Mouse (Mus musculus) hindbrain, embryonic 12.5 days (tissue): Measurements from ENCODE around the gene Prdm11. TPM values are rescaled to one million over a fixed set of nuclear protein-coding genes. Genes with fewer than 3 reads are reported as not detected.

Experiments
- ATAC-seq: fragments of 200-750 bp; cut with Nextera tagmentation; 2 replicates; pipeline ENCODE4 v1.8.0; 2017; ENCODE audit warnings: moderate TSS enrichment; ENCODE audit not compliant: low FRiP score
- H3K27ac ChIP-seq: fragments of 300-500 bp; sonication (generic); 2 replicates; pipeline ENCODE4 v1.5.1; 2016; ENCODE audit warnings: mild to moderate bottlenecking
- H3K27me3 ChIP-seq: fragments of 300-500 bp; sonication (generic); 2 replicates; pipeline ENCODE4 v1.6.1; 2016; ENCODE audit warnings: mild to moderate bottlenecking
- H3K36me3 ChIP-seq: fragments of 300-500 bp; sonication (generic); 2 replicates; pipeline ENCODE4 v1.6.1; 2016; ENCODE audit warnings: mild to moderate bottlenecking
- H3K4me1 ChIP-seq: fragments of 300-500 bp; sonication (generic); 2 replicates; pipeline ENCODE4 v1.6.1; 2016
- H3K4me2 ChIP-seq: fragments of 300-500 bp; sonication (generic); replicated peaks from 2 replicates; pipeline ENCODE4 v1.6.1; 2016; ENCODE audit warnings: mild to moderate bottlenecking
- H3K4me3 ChIP-seq: fragments of 300-500 bp; sonication (generic); 2 replicates; pipeline ENCODE4 v1.5.1; 2016; ENCODE audit warnings: mild to moderate bottlenecking
- H3K9ac ChIP-seq: fragments of 300-500 bp; sonication (generic); 2 replicates; pipeline ENCODE4 v1.6.1; 2016; ENCODE audit warnings: mild to moderate bottlenecking, moderate library complexity
- H3K9me3 ChIP-seq: fragments of 300-500 bp; sonication (generic); replicated peaks from 2 replicates; pipeline ENCODE4 v1.6.1; 2016; ENCODE audit warnings: mild to moderate bottlenecking
- WGBS: fragments of 180-500 bp; shearing (Covaris S2); methylation state at CpG from one replicate; pipeline ENCODE4 v1.1.7; 2016; 5-methylcytosine and 5-hydroxymethylcytosine counted together
- polyA plus RNA-seq: library from polyadenylated mRNA; unstranded; fragments of >200 nt; fragmentation: Nextera tagmentation; extraction: Ambion mirVana; gene quantifications from 2 replicates; pipeline ENCODE4 v1.2.1, GENCODE M21; 2016

The Prdm11 gene
- polyA plus RNA-seq, 1 experiment from 2014 or later: 3.6 TPM

GRCm38 (mm10) chr2:93041470-93041869, 4.5 kb downstream of the Prdm11 start:
- no peak overlapping the region for H3K4me2 ChIP-seq
- 52% methylated on average over 6 of the region's 6 CpGs for WGBS
- H3K9me3 ChIP-seq: no peaks in the 10 kb centered on the region
- H3K4me3 ChIP-seq: no peak overlapping the region
- H3K36me3 ChIP-seq: no peaks in the 10 kb centered on the region
- no peaks in the 10 kb centered on the region; the same call in 1 of the 2 replicates for H3K27me3 ChIP-seq
- no peak overlapping the region; the same call in 1 of the 2 replicates for H3K9ac ChIP-seq
- no peak overlapping the region for H3K27ac ChIP-seq
- no peak for ATAC-seq
- peaks cover 39% of the 10 kb centered on the region for H3K4me1 ChIP-seq

DNA sequence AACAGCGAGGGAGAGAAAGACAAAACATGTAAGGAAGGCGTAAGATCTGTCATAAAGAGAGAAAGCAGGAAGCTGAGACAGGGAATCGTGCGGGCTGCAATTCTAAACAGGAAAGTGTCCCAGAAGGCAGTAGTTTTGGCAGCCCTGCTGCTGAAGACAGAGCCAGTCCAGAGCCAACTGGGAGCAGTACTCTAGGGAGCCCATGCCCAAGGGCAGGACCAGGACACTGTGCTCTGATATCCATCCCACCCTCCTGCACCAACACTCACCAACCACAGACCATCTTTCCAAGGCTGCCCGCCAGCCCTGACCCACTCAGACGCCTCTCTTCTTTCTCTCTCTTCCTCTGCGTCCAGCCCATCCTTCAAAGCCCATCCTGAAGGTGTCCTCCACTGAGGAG, 5.1 kb downstream of the Prdm11 start:
- no peak for ATAC-seq
- H3K4me1 ChIP-seq: peaks cover 44% of the 10 kb centered on the region

DNA sequence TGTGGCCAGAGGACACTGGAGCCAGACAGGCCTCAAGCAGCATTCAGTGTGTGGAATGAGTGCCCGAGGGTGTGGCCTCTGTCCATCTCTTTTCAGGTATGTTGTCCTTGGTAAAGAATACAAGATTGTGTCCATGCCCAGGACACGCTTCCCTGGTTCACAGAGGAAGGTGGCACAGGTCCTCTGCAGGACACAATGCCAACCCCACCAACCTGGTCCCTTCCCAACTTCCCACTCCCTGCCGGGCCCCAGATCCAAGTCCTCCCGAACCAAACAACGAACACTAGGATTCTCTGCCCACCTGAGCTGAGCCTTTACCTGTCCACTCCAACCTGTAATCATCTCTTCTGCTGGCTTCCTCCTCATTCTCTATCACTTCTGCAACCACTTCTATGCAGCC, 6.3 kb downstream of the Prdm11 start:
- no peak for ATAC-seq
- H3K9me3 ChIP-seq: no peaks in the 10 kb centered on the region
- 94% methylated on average over 5 of the region's 5 CpGs for WGBS

More for the DNA sequence above, 5.1 kb downstream of the Prdm11 start:
- 79% methylated on average over 7 of the region's 7 CpGs for WGBS
- no peaks in the 10 kb centered on the region for H3K36me3 ChIP-seq
- no peak overlapping the region for H3K4me3 ChIP-seq
- no peak overlapping the region for H3K27ac ChIP-seq
- H3K27me3 ChIP-seq: no peaks in the 10 kb centered on the region; the same call in 1 of the 2 replicates
- H3K9me3 ChIP-seq: no peaks in the 10 kb centered on the region
- H3K4me2 ChIP-seq: no peak overlapping the region
- H3K9ac ChIP-seq: 0 out of 2 replicates have a peak overlapping the region, but pooled peaks have one; percentile 13

GRCm38 (mm10) chr2:93039043-93039442, 6.9 kb downstream of the Prdm11 start:
- no peak for ATAC-seq
- H3K4me3 ChIP-seq: no peak overlapping the region
- no peaks in the 10 kb centered on the region; the same call in 1 of the 2 replicates for H3K27me3 ChIP-seq
- peaks cover 43% of the 10 kb centered on the region for H3K4me1 ChIP-seq
- H3K27ac ChIP-seq: no peak overlapping the region
- no peak overlapping the region for H3K9ac ChIP-seq
- H3K4me2 ChIP-seq: no peak overlapping the region
- WGBS: 83% methylated on average over 3 of the region's 3 CpGs
- H3K36me3 ChIP-seq: no peaks in the 10 kb centered on the region
- no peaks in the 10 kb centered on the region for H3K9me3 ChIP-seq

More for the DNA sequence above, 6.3 kb downstream of the Prdm11 start:
- no peak overlapping the region for H3K4me3 ChIP-seq
- no peaks in the 10 kb centered on the region; the same call in 1 of the 2 replicates for H3K27me3 ChIP-seq
- H3K4me2 ChIP-seq: no peak overlapping the region
- peaks cover 48% of the 10 kb centered on the region for H3K4me1 ChIP-seq
- no peak overlapping the region for H3K27ac ChIP-seq
- H3K9ac ChIP-seq: no peak overlapping the region
- H3K36me3 ChIP-seq: no peaks in the 10 kb centered on the region

- Histone ChIP-seq H3K27ac (no peak overlapping the region), H3K27me3 (no peaks in the 10 kb centered on the region), H3K36me3 (no peaks in the 10 kb centered on the region), H3K9me3 (no peaks in the 10 kb centered on the region), H3K4me1 (peaks cover 51% of the 10 kb centered on the region), H3K9ac (peak overlapping the region; percentile 40), H3K4me2 (0 out of 2 replicates have a peak overlapping the region, but pooled peaks have one; percentile 2), H3K4me3 (no peak overlapping the region)
- WGBS: 37% methylated on average over 7 of the region's 7 CpGs
- ATAC-seq: no peak; the same call in 1 of the 2 replicates
Measured at GRCm38 (mm10) chr2:93035631-93036030, 10.3 kb downstream of the Prdm11 start.

DNA sequence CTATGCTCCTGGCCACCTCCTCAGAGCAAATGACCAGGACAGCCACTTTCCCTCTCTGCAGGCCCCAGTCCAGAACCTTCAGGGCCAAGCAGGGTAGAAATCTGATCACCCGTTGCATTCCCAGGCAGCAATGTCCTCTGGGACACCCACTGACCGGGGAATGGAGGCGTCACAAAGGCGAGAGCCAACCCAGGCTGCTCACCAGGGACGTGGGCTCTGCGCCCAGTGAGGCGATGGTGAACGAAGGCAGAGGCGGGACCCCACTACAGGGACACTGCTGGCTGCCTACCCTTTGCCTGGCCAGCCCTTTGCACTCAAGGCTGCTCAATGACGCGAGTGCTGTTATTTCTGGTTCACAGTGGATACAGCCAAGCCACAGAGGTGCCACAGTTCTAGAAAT, 13.3 kb downstream of the Prdm11 start:
- Histone ChIP-seq H3K36me3 (no peaks in the 10 kb centered on the region), H3K4me1 (peaks cover 55% of the 10 kb centered on the region), H3K9me3 (no peaks in the 10 kb centered on the region), H3K4me2 (no peak overlapping the region), H3K27ac (no peak overlapping the region), H3K9ac (no peak overlapping the region), H3K27me3 (no peaks in the 10 kb centered on the region), H3K4me3 (no peak overlapping the region)
- no peak for ATAC-seq
- 70% methylated on average over 11 of the region's 11 CpGs for WGBS

GRCm38 (mm10) chr2:93032049-93032448, 13.9 kb downstream of the Prdm11 start:
- H3K4me2 ChIP-seq: no peak overlapping the region
- no peak overlapping the region for H3K4me3 ChIP-seq
- H3K4me1 ChIP-seq: peaks cover 55% of the 10 kb centered on the region
- no peak for ATAC-seq
- H3K9ac ChIP-seq: 0 out of 2 replicates have a peak overlapping the region, but pooled peaks have one; percentile 9
- no peaks in the 10 kb centered on the region for H3K9me3 ChIP-seq
- H3K27me3 ChIP-seq: no peaks in the 10 kb centered on the region
- no peak overlapping the region for H3K27ac ChIP-seq
- no peaks in the 10 kb centered on the region for H3K36me3 ChIP-seq
- 57% methylated on average over 8 of the region's 8 CpGs for WGBS

GRCm38 (mm10) chr2:93031021-93031420, 14.9 kb downstream of the Prdm11 start:
- Histone ChIP-seq H3K27me3 (no peaks in the 10 kb centered on the region), H3K27ac (no peak overlapping the region), H3K9ac (no peak overlapping the region), H3K9me3 (no peaks in the 10 kb centered on the region), H3K4me2 (no peak overlapping the region), H3K36me3 (peaks cover 4% of the 10 kb centered on the region; the same call in 1 of the 2 replicates), H3K4me3 (no peak overlapping the region), H3K4me1 (peaks cover 50% of the 10 kb centered on the region)
- WGBS: 55% methylated on average over 9 of the region's 9 CpGs
- no peak for ATAC-seq

DNA sequence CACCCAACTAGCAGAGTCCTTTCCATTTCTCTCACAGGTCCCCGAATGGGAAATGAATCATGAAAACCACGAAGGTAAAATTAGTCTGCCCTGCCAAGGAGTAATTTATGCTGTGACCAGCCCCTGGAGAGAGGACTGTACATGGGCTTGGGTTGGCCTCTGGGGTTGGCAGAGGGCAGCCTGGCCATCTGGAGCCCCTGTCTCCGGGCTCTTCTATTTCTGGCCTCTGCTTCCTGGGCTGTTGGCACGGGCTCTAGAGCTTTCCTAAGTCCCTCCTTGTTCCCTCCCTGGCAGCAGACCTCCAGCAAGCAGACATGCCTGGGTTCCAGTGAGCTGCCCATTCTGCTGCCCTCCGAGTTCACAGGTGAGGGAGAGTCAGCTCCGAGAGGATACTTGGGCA, 15.9 kb downstream of the Prdm11 start:
- H3K27me3 ChIP-seq: no peaks in the 10 kb centered on the region
- peaks cover 41% of the 10 kb centered on the region for H3K4me1 ChIP-seq
- no peaks in the 10 kb centered on the region for H3K9me3 ChIP-seq
- H3K27ac ChIP-seq: no peak overlapping the region
- H3K9ac ChIP-seq: no peak overlapping the region
- H3K4me3 ChIP-seq: no peak overlapping the region
- 70% methylated on average over 6 of the region's 6 CpGs for WGBS
- peaks cover 4% of the 10 kb centered on the region; the same call in 1 of the 2 replicates for H3K36me3 ChIP-seq
- no peak for ATAC-seq
- H3K4me2 ChIP-seq: no peak overlapping the region

GRCm38 (mm10) chr2:93029267-93030060, 16.5 kb downstream of the Prdm11 start:
- H3K9ac ChIP-seq: no peak overlapping the region
- H3K9me3 ChIP-seq: no peaks in the 10 kb centered on the region
- peaks cover 4% of the 10 kb centered on the region; the same call in 1 of the 2 replicates for H3K36me3 ChIP-seq
- no peak overlapping the region for H3K27ac ChIP-seq
- H3K4me1 ChIP-seq: peaks cover 39% of the 10 kb centered on the region
- no peak for ATAC-seq
- no peaks in the 10 kb centered on the region for H3K27me3 ChIP-seq
- WGBS: 38% methylated on average over 14 of the region's 14 CpGs
- no peak overlapping the region for H3K4me3 ChIP-seq
- H3K4me2 ChIP-seq: no peak overlapping the region

- H3K36me3 ChIP-seq: peaks cover 8% of the 10 kb centered on the region; the same call in 1 of the 2 replicates
- 70% methylated on average over 6 of the region's 6 CpGs for WGBS
- H3K9me3 ChIP-seq: peaks cover under 1% of the 10 kb centered on the region; the same call in 1 of the 2 replicates
- H3K9ac ChIP-seq: no peak overlapping the region
- no peak overlapping the region for H3K27ac ChIP-seq
- H3K4me3 ChIP-seq: no peak overlapping the region
- no peaks in the 10 kb centered on the region for H3K27me3 ChIP-seq
- H3K4me1 ChIP-seq: peaks cover 39% of the 10 kb centered on the region
- H3K4me2 ChIP-seq: no peak overlapping the region
- no peak for ATAC-seq
Measured at GRCm38 (mm10) chr2:93028865-93029264, 17.1 kb downstream of the Prdm11 start.

DNA sequence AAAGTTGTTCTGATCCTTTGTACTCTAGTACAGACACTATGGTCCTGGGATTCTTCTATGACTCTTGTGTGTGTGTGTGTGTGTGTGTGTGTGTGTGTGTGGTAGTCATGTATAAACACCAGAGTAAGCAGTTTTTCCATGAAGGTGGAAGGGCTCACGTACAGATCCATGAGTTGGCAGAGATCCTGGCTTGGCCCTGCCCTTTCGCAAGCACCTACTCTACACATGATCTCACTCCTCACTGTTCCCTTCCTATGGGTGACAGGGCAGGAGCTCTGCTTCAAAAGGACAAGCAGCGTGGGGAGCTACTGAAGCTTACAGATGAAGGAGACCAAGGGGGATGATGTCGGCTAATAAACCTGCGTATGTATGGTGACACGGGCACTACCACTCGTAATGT, 18.3 kb downstream of the Prdm11 start:
- Histone ChIP-seq H3K4me1 (peaks cover 34% of the 10 kb centered on the region), H3K27me3 (no peaks in the 10 kb centered on the region), H3K27ac (no peak overlapping the region), H3K9ac (no peak overlapping the region), H3K9me3 (peaks cover 12% of the 10 kb centered on the region), H3K4me2 (no peak overlapping the region), H3K4me3 (no peak overlapping the region), H3K36me3 (peaks cover 19% of the 10 kb centered on the region; the same call in 1 of the 2 replicates)
- no peak for ATAC-seq
- 90% methylated on average over 7 of the region's 7 CpGs for WGBS
